Mouse (Mus musculus): ENCODE results near the gene Cttn. TPM values are rescaled to one million over a fixed set of nuclear protein-coding genes. Genes with fewer than 3 reads are reported as not detected.

Gene Cttn
- polyA plus RNA-seq, 1 experiment from 2014 or later, result 195 TPM

DNA sequence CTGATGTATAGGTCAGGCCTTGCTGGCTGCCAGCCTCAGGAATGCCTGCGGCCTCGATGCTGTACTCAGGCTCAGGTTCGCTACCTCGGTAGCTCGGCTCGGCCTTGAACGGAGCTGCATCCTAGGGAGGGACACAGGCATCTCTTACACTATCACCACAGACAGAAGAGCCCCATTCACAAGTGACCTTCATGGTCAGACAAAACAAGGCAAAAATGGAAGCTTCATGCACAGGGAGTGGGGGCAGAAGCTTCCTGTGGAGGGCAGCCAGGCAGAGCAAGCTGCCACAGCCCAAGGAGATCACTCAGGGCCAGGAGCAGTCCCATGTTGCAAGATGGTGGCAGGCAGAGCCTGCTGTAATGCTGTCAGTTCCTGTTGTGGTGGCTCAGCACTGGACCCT is 32.0 kb downstream of the Cttn start:
- WGBS, result 99% methylated on average over 7 of the region's 7 CpGs
- H3K27ac ChIP-seq (ENCODE audit: low read length), result no peak overlapping the region
- peaks cover 37% of the 10 kb centered on the region for H3K36me3 ChIP-seq (ENCODE audit: control insufficient read depth, insufficient read depth, low read length)
- no peaks in the 10 kb centered on the region for H3K4me1 ChIP-seq (ENCODE audit: control insufficient read depth, insufficient read depth, low read length)
- no peaks in the 10 kb centered on the region for H3K9me3 ChIP-seq (replicated peaks; ENCODE audit: control insufficient read depth, low read length, poor library complexity, severe bottlenecking)
- H3K9ac ChIP-seq (ENCODE audit: low read depth, low read length), result no peak overlapping the region
- no peak for ATAC-seq
- H3K4me2 ChIP-seq (ENCODE audit: low read length), result no peak overlapping the region
- H3K4me3 ChIP-seq (ENCODE audit: low read depth, low read length), result no peak overlapping the region
- no peaks in the 10 kb centered on the region for H3K27me3 ChIP-seq (ENCODE audit: control insufficient read depth, insufficient read depth, low read depth, low read length)

DNA sequence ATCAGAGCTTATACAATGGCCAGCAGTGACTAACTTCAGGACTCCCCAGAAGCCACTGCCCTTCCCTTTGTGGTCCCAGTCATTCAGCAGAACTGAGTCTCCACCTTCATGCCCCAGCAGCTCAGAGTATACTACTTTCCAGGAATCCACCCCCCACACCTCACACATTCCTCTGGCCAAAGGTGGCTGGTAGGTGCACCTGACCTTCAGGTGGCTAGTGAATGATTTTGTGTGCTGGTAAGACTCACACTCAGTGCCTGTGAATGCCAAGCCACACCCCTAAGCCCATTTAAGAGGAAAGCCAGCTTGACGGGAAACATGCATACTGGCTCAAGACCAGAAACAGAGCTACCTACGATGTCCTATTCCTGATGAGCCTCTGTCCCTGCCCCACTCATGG is 37.9 kb downstream of the Cttn start:
- H3K4me1 ChIP-seq (ENCODE audit: control insufficient read depth, insufficient read depth, low read length), result no peaks in the 10 kb centered on the region
- WGBS, result 87% methylated on average over 2 of the region's 2 CpGs
- no peak for ATAC-seq
- H3K9ac ChIP-seq (ENCODE audit: low read depth, low read length), result no peak overlapping the region
- no peak overlapping the region for H3K4me3 ChIP-seq (ENCODE audit: low read depth, low read length)
- H3K36me3 ChIP-seq (ENCODE audit: control insufficient read depth, insufficient read depth, low read length), result peaks cover 10% of the 10 kb centered on the region
- no peak overlapping the region for H3K27ac ChIP-seq (ENCODE audit: low read length)
- no peaks in the 10 kb centered on the region for H3K27me3 ChIP-seq (ENCODE audit: control insufficient read depth, insufficient read depth, low read depth, low read length)
- H3K9me3 ChIP-seq (replicated peaks; ENCODE audit: control insufficient read depth, low read length, poor library complexity, severe bottlenecking), result no peaks in the 10 kb centered on the region
- H3K4me2 ChIP-seq (ENCODE audit: low read length), result no peak overlapping the region

DNA sequence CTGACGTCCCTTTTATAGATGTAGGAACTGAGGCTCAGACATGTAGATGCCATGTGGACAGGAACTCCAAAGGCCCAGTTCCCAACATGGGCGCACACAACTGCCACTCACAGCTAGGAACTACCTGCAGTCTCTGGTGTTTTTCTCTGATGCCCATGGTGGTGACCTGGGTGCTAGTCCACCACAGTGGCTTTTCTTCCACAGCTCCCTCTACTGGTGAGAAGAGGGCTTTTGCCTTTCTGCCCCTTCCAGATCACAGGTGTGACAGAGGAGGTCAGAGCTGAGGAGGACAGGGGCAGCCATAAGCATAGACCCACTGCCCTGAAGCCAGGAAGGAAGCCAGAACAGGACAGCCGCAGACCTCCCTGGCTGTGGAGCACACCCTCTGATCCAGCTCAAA is 43.3 kb downstream of the Cttn start:
- WGBS, result 77% methylated on average over 3 of the region's 3 CpGs
- ATAC-seq, result no peak

DNA sequence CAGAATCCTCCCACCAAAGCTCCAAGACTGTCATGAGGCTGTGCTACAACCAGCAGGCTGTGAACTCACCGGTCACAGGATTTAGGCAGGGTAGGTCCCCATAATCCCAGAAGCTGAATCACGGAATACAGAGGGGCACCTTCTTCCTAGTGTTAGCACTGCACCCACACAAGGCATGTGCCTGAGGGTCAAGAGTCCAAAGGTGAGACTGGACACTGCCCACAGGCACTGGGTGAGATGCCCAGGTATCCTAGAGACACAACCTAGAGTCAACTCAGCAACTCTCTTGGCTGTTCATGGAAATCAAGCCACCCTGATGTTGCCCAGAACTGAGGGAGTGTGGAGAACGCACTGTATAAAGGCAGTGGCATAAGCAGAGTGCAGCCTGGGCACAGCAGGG is 44.2 kb downstream of the Cttn start:
- H3K9ac ChIP-seq (ENCODE audit: low read depth, low read length), result 0 out of 2 replicates have a peak overlapping the region, but pooled peaks have one; percentile 10
- no peak overlapping the region for H3K4me2 ChIP-seq (ENCODE audit: low read length)
- H3K4me3 ChIP-seq (ENCODE audit: low read depth, low read length), result no peak overlapping the region
- no peaks in the 10 kb centered on the region for H3K9me3 ChIP-seq (replicated peaks; ENCODE audit: control insufficient read depth, low read length, poor library complexity, severe bottlenecking)
- WGBS, result 76% methylated on average over 3 of the region's 3 CpGs
- no peaks in the 10 kb centered on the region; the same call in 1 of the 2 replicates for H3K36me3 ChIP-seq (ENCODE audit: control insufficient read depth, insufficient read depth, low read length)
- H3K4me1 ChIP-seq (ENCODE audit: control insufficient read depth, insufficient read depth, low read length), result peaks cover 7% of the 10 kb centered on the region; the same call in 1 of the 2 replicates
- no peak overlapping the region for H3K27ac ChIP-seq (ENCODE audit: low read length)
- ATAC-seq, result peak; percentile 30; the same call in 1 of the 2 replicates
- no peaks in the 10 kb centered on the region for H3K27me3 ChIP-seq (ENCODE audit: control insufficient read depth, insufficient read depth, low read depth, low read length)

More for the DNA sequence above, 43.3 kb downstream of the Cttn start:
- Histone ChIP-seq H3K27ac (ENCODE audit: low read length) (no peak overlapping the region), H3K4me3 (ENCODE audit: low read depth, low read length) (no peak overlapping the region), H3K9me3 (replicated peaks; ENCODE audit: control insufficient read depth, low read length, poor library complexity, severe bottlenecking) (no peaks in the 10 kb centered on the region), H3K36me3 (ENCODE audit: control insufficient read depth, insufficient read depth, low read length) (no peaks in the 10 kb centered on the region), H3K4me2 (ENCODE audit: low read length) (no peak overlapping the region), H3K4me1 (ENCODE audit: control insufficient read depth, insufficient read depth, low read length) (peaks cover 7% of the 10 kb centered on the region; the same call in 1 of the 2 replicates), H3K27me3 (ENCODE audit: control insufficient read depth, insufficient read depth, low read depth, low read length) (no peaks in the 10 kb centered on the region), H3K9ac (ENCODE audit: low read depth, low read length) (no peak overlapping the region)

- H3K27me3 ChIP-seq (ENCODE audit: control insufficient read depth, insufficient read depth, low read depth, low read length), result no peaks in the 10 kb centered on the region
- no peak overlapping the region for H3K9ac ChIP-seq (ENCODE audit: low read depth, low read length)
- no peak overlapping the region for H3K4me3 ChIP-seq (ENCODE audit: low read depth, low read length)
- WGBS, result 6% methylated on average over 8 of the region's 8 CpGs
- peak; percentile 41; the same call in 1 of the 2 replicates for ATAC-seq
- peaks cover 7% of the 10 kb centered on the region; the same call in 1 of the 2 replicates for H3K4me1 ChIP-seq (ENCODE audit: control insufficient read depth, insufficient read depth, low read length)
- no peaks in the 10 kb centered on the region; the same call in 1 of the 2 replicates for H3K36me3 ChIP-seq (ENCODE audit: control insufficient read depth, insufficient read depth, low read length)
- H3K27ac ChIP-seq (ENCODE audit: low read length), result no peak overlapping the region
- H3K9me3 ChIP-seq (replicated peaks; ENCODE audit: control insufficient read depth, low read length, poor library complexity, severe bottlenecking), result no peaks in the 10 kb centered on the region
- no peak overlapping the region for H3K4me2 ChIP-seq (ENCODE audit: low read length)
Observed at GRCm38 (mm10) chr7:144425953-144426352, 44.9 kb downstream of the Cttn start.

GRCm38 (mm10) chr7:144421478-144421877 is 49.3 kb downstream of the Cttn start:
- H3K36me3 ChIP-seq (ENCODE audit: control insufficient read depth, insufficient read depth, low read length), result no peaks in the 10 kb centered on the region; the same call in 1 of the 2 replicates
- 43% methylated on average over 6 of the region's 6 CpGs for WGBS

DNA sequence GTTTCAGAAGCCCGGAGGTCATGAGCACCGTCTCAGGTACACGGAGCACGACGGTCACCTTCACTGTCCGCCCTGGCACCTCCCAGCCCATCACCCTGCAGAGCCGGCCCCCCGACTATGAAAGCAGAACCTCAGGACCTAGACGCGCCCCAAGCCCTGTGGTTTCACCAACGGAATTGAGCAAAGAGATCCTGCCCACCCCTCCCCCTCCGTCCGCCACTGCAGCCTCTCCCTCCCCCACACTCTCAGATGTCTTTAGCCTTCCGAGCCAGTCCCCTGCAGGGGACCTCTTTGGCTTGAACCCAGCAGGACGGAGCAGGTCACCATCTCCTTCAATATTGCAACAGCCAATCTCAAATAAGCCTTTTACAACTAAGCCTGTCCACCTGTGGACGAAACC is 50.3 kb downstream of the Cttn start:
- no peaks in the 10 kb centered on the region for H3K9me3 ChIP-seq (replicated peaks; ENCODE audit: control insufficient read depth, low read length, poor library complexity, severe bottlenecking)
- no peak overlapping the region for H3K4me2 ChIP-seq (ENCODE audit: low read length)
- H3K4me1 ChIP-seq (ENCODE audit: control insufficient read depth, insufficient read depth, low read length), result peaks cover 32% of the 10 kb centered on the region
- 27% methylated on average over 16 of the region's 16 CpGs for WGBS
- H3K27me3 ChIP-seq (ENCODE audit: control insufficient read depth, insufficient read depth, low read depth, low read length), result no peaks in the 10 kb centered on the region
- no peak overlapping the region for H3K9ac ChIP-seq (ENCODE audit: low read depth, low read length)
- no peak for ATAC-seq
- no peak overlapping the region for H3K4me3 ChIP-seq (ENCODE audit: low read depth, low read length)
- H3K36me3 ChIP-seq (ENCODE audit: control insufficient read depth, insufficient read depth, low read length), result no peaks in the 10 kb centered on the region; the same call in 1 of the 2 replicates
- H3K27ac ChIP-seq (ENCODE audit: low read length), result no peak overlapping the region

More at GRCm38 (mm10) chr7:144421478-144421877, 49.3 kb downstream of the Cttn start:
- Histone ChIP-seq H3K9ac (ENCODE audit: low read depth, low read length) (no peak overlapping the region), H3K4me1 (ENCODE audit: control insufficient read depth, insufficient read depth, low read length) (peaks cover 32% of the 10 kb centered on the region), H3K27ac (ENCODE audit: low read length) (no peak overlapping the region), H3K9me3 (replicated peaks; ENCODE audit: control insufficient read depth, low read length, poor library complexity, severe bottlenecking) (no peaks in the 10 kb centered on the region), H3K4me3 (ENCODE audit: low read depth, low read length) (no peak overlapping the region), H3K27me3 (ENCODE audit: control insufficient read depth, insufficient read depth, low read depth, low read length) (no peaks in the 10 kb centered on the region), H3K4me2 (ENCODE audit: low read length) (no peak overlapping the region)
- no peak; the same call in 1 of the 2 replicates for ATAC-seq

DNA sequence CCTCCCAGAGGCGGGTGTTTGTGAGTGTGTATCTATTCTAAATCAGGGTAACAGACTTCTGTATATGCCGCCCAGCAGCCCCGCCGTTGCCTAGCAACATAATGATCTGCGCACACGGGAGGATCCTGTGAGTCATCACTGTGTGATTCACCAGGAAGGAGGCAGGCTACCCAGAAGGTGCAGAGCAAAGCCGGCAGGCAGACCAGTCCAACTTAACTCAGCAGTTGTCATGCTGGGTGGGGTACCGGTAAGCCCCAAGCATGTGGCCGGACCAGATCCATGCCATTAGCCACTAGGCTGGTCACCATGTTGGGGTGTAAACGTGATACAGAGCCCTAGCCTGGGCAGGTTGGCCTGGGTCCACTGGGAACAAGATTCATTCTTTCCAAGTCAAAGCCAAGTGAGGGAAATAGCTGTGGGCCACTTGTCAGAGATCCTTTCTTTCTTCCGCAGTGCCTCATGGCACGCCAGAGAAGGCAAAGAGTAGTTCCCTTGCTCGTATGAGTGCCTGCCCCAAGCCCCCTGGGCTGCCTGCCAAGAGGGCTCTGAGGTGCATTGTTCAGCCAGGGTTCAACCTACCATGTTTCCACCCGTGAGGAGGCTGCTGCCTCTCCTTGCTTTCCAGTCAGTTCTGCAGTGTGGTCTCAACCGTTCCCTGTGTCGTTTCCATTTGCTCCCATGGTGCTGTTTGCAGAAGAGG is 53.0 kb downstream of the Cttn start:
- peak; percentile 86 for ATAC-seq
- Histone ChIP-seq H3K9me3 (replicated peaks; ENCODE audit: control insufficient read depth, low read length, poor library complexity, severe bottlenecking) (no peaks in the 10 kb centered on the region), H3K4me2 (ENCODE audit: low read length) (peak overlapping the region; percentile 45), H3K27ac (ENCODE audit: low read length) (peak overlapping the region; percentile 85), H3K27me3 (ENCODE audit: control insufficient read depth, insufficient read depth, low read depth, low read length) (no peaks in the 10 kb centered on the region), H3K4me3 (ENCODE audit: low read depth, low read length) (no peak overlapping the region), H3K4me1 (ENCODE audit: control insufficient read depth, insufficient read depth, low read length) (peaks cover 26% of the 10 kb centered on the region), H3K9ac (ENCODE audit: low read depth, low read length) (0 out of 2 replicates have a peak overlapping the region, but pooled peaks have one; percentile 35), H3K36me3 (ENCODE audit: control insufficient read depth, insufficient read depth, low read length) (peaks cover 2% of the 10 kb centered on the region; the same call in 1 of the 2 replicates)
- 20% methylated on average over 16 of the region's 16 CpGs for WGBS

DNA sequence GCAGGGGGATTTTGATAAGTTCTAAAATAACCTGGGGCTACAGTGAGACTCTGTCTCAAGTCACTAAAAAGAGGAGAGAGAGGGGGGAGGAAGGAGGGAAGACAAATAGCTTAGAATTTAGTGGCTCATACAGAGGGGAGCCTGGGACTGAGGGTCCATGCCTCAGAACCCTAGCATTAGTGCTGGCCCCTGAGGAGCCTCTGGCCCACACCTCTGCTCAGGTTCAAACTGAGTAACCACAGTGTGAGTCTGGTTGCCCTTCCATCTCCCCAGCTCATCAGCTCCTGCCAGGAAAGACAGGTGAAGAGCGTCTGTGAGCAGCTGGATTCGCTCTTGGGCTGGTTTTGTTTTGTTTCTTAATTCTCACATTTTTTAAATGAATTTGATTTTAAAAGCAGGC is 53.6 kb downstream of the Cttn start:
- 38% methylated on average over 2 of the region's 2 CpGs for WGBS
- no peaks in the 10 kb centered on the region for H3K27me3 ChIP-seq (ENCODE audit: control insufficient read depth, insufficient read depth, low read depth, low read length)
- peaks cover 26% of the 10 kb centered on the region for H3K4me1 ChIP-seq (ENCODE audit: control insufficient read depth, insufficient read depth, low read length)
- peak; percentile 61 for ATAC-seq
- H3K9me3 ChIP-seq (replicated peaks; ENCODE audit: control insufficient read depth, low read length, poor library complexity, severe bottlenecking), result no peaks in the 10 kb centered on the region
- 0 out of 2 replicates have a peak overlapping the region, but pooled peaks have one; percentile 38 for H3K9ac ChIP-seq (ENCODE audit: low read depth, low read length)
- H3K4me2 ChIP-seq (ENCODE audit: low read length), result peak overlapping the region; percentile 45
- H3K4me3 ChIP-seq (ENCODE audit: low read depth, low read length), result no peak overlapping the region
- H3K27ac ChIP-seq (ENCODE audit: low read length), result peak overlapping the region; percentile 85
- peaks cover 2% of the 10 kb centered on the region; the same call in 1 of the 2 replicates for H3K36me3 ChIP-seq (ENCODE audit: control insufficient read depth, insufficient read depth, low read length)

Measured in midbrain, embryonic 16.5 days (tissue).